In the genomic region with DNA sequence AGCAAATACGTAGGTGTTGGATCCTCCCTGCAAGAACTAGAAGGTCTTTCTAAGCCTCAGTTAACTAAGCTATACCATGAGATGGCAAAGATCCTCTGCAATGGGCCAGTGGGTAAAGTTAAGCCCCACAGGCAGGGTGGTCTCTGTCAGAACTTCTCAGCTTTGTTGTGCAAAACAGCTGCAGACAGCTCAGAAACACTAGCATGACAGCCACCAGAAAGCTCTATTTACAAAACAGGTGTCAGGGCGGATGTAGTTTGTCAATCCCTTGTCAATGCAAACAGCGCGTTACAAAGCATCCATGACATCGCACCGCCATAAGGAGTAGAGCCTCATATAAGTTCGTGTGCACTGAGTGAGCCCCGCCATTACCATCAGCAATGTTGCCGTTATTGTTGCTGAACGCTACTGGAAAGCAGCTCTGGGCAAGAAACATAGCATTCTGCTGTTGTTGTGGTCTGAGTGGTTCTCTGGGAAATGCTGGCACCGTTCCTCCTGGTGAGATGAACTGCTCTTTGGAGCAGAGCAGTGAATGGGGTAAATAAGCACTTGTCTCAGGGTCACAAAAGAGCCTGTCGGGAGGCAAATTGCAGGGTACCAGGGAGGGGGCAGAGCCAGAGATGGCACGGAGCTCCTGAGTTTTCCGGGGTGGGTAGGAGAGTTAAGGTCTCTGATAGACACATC, we compare ENCODE assay signal across 13 mouse cellular contexts. TPM values are rescaled to one million over a fixed set of nuclear protein-coding genes. Genes with fewer than 3 reads are reported as not detected.
DNase-seq lines count a peak whose midpoint lies in the region; ATAC-seq and TF ChIP-seq lines count a peak whose summit lies in the region.
"Had no signal": no experiment of that assay in that cellular context is flagged by ENCODE, and none has a peak within 500 bp of the region (broad histone marks: within the 10 kb centered on the region; RNA-seq: fewer than 3 reads in every experiment).

No protein-coding gene starts in this region.

- no peak overlapping the region for H3K4me3 ChIP-seq in hindbrain, embryonic 14.5 days (replicated peaks; ENCODE audit: low read length)
- H3K4me3 ChIP-seq in neural tube, embryonic 13.5 days: no peak overlapping the region; the same call in 1 of the 2 replicates
- H3K4me3 ChIP-seq: heart, embryonic 15.5 days; limb, embryonic 13.5 days had no signal

- peak; percentile 28 to 36 for DNase-seq in frontal cortex, postnatal 10 days (ENCODE audit: low spot score in 2 of 2)
- no peak for DNase-seq in frontal cortex, postnatal 25 days (ENCODE audit: low spot score in 2 of 2)
- peak; percentile 94 for DNase-seq in brain, embryonic 14.5 days (ENCODE audit: low read depth)
- peak; percentile 40 for DNase-seq in hindbrain, embryonic 14.5 days (ENCODE audit: low spot score)
- DNase-seq in kidney, adult 11 months: no peak
- DNase-seq in thymus, postnatal 10 days (ENCODE audit: low spot score in 2 of 2): no peak
- DNase-seq in yolk sac, embryonic 10.5 days (ENCODE audit: low spot score): no peak
- DNase-seq: cerebellum, adult 9-10 months; lung, postnatal 10 days had no signal

- no peak overlapping the region for H3K9ac ChIP-seq in hindbrain, embryonic 14.5 days
- no peak overlapping the region for H3K9ac ChIP-seq in neural tube, embryonic 13.5 days
- H3K9ac ChIP-seq: heart, embryonic 15.5 days; limb, embryonic 13.5 days had no signal

- H3K9me3 ChIP-seq in hindbrain, embryonic 14.5 days (ENCODE audit: control insufficient read depth, low read length): no peaks in the 10 kb centered on the region
- H3K9me3 ChIP-seq in neural tube, embryonic 13.5 days: no peaks in the 10 kb centered on the region
- H3K9me3 ChIP-seq: heart, embryonic 15.5 days; limb, embryonic 13.5 days had no signal

- H3K36me3 ChIP-seq in hindbrain, embryonic 14.5 days (replicated peaks; ENCODE audit: control insufficient read depth, insufficient read depth): no peaks in the 10 kb centered on the region
- H3K36me3 ChIP-seq in neural tube, embryonic 13.5 days: no peaks in the 10 kb centered on the region
- H3K36me3 ChIP-seq: heart, embryonic 15.5 days; limb, embryonic 13.5 days had no signal

- peaks cover 9% of the 10 kb centered on the region; the same call in 1 of the 2 replicates for H3K4me1 ChIP-seq in hindbrain, embryonic 14.5 days (replicated peaks; ENCODE audit: control insufficient read depth, insufficient read depth, low read length)
- H3K4me1 ChIP-seq in neural tube, embryonic 13.5 days (replicated peaks): peaks cover 20% of the 10 kb centered on the region
- H3K4me1 ChIP-seq: heart, embryonic 15.5 days had no signal

- no peak for TF ChIP-seq POLR2A in brain, embryonic 14.5 days (IDR thresholded peaks at IDR 0.05; ENCODE audit: borderline replicate concordance, extremely low read depth, insufficient read depth, insufficient read length, poor library complexity, severe bottlenecking)

- ATAC-seq in hindbrain, embryonic 14.5 days (ENCODE audit: low FRiP score): peak; percentile 67; the same call in 1 of the 2 replicates
- peak; percentile 74 for ATAC-seq in neural tube, embryonic 13.5 days (ENCODE audit: low read depth)

- WGBS in hindbrain, embryonic 14.5 days: 26% methylated on average over 14 of the region's 14 CpGs
- WGBS in neural tube, embryonic 13.5 days: 24% methylated on average over 14 of the region's 14 CpGs

- peaks cover 10% of the 10 kb centered on the region; the same call in 1 of the 2 replicates for H3K27me3 ChIP-seq in hindbrain, embryonic 14.5 days (ENCODE audit: control insufficient read depth, insufficient read depth, low read length)
- H3K27me3 ChIP-seq in neural tube, embryonic 13.5 days: peaks cover 39% of the 10 kb centered on the region
- H3K27me3 ChIP-seq: heart, embryonic 15.5 days; limb, embryonic 13.5 days had no signal

- no peak for TF ChIP-seq CTCF in brain, embryonic 14.5 days (IDR thresholded peaks at IDR 0.05; ENCODE audit: borderline replicate concordance, extremely low read depth, insufficient read depth, insufficient read length)

- no peak overlapping the region for H3K27ac ChIP-seq in hindbrain, embryonic 14.5 days
- no peak overlapping the region; the same call in 1 of the 2 replicates for H3K27ac ChIP-seq in neural tube, embryonic 13.5 days (replicated peaks)
- H3K27ac ChIP-seq: heart, embryonic 15.5 days; kidney, postnatal 0 days; limb, embryonic 13.5 days had no signal

- H3K4me2 ChIP-seq in hindbrain, embryonic 14.5 days (replicated peaks): peak overlapping the region; percentile 33
- H3K4me2 ChIP-seq in neural tube, embryonic 13.5 days: peak overlapping the region; percentile 28
- H3K4me2 ChIP-seq: heart, embryonic 15.5 days; limb, embryonic 13.5 days had no signal

RNA-seq across cellular contexts. Expression of gene Fam196b, which starts 38.1 kb away (rescaled TPM):
- 6.5 and 9.5 TPM in 2 replicates for polyA plus RNA-seq in brain, embryonic 14.5 days (2012; rRNA removed)
- 2.8 and 3.5 TPM in 2 replicates for polyA plus RNA-seq in hindbrain, embryonic 14.5 days (2014; fragmentation: Nextera tagmentation; extraction: Ambion mirVana)
- 3.4 and 3.8 TPM in 2 replicates for polyA plus RNA-seq in neural tube, embryonic 13.5 days (2015; fragmentation: Nextera tagmentation; extraction: Ambion mirVana)

Comparison
In these comparisons a context has a peak if more than half of its experiments do, and no peak if none do; other contexts are left out.
1. DNase-seq: peak in frontal cortex, postnatal 10 days (2 of 2), brain, embryonic 14.5 days (single experiment) and hindbrain, embryonic 14.5 days (single experiment); none in frontal cortex, postnatal 25 days (0 of 2), kidney, adult 11 months (single experiment), thymus, postnatal 10 days (0 of 2) and yolk sac, embryonic 10.5 days (single experiment).